Mouse (Mus musculus) hindbrain, embryonic 11.5 days (tissue): ENCODE results near the gene Prdm15. TPM values are rescaled to one million over a fixed set of nuclear protein-coding genes. Genes with fewer than 3 reads are reported as not detected.

ENCODE experiments used
- ATAC-seq: fragments of 200-750 bp; cut with Nextera tagmentation; 2 replicates; pipeline ENCODE4 v1.8.0; 2017; ENCODE audit warnings: mild to moderate bottlenecking, moderate TSS enrichment, moderate library complexity; ENCODE audit not compliant: low FRiP score
- DNase-seq: peaks from one replicate; pipeline ENCODE4 v3.0.0-alpha.2; 2015; ENCODE audit warnings: low spot score
- H3K27ac ChIP-seq: fragments of 300-500 bp; sonication (generic); 2 replicates; pipeline ENCODE4 v1.5.1; 2014; ENCODE audit warnings: mild to moderate bottlenecking, low read depth, low read length
- H3K27me3 ChIP-seq: fragments of 300-500 bp; sonication (generic); 2 replicates; pipeline ENCODE4 v1.6.1; 2014; ENCODE audit warnings: mild to moderate bottlenecking, low read length, moderate library complexity, mixed read lengths; ENCODE audit not compliant: control insufficient read depth, insufficient read depth
- H3K36me3 ChIP-seq: fragments of 300-500 bp; sonication (generic); 2 replicates; pipeline ENCODE4 v1.6.1; 2014; ENCODE audit warnings: mild to moderate bottlenecking, low read length, moderate library complexity, mixed read lengths; ENCODE audit not compliant: control insufficient read depth, insufficient read depth
- H3K4me1 ChIP-seq: fragments of 300-500 bp; sonication (generic); replicated peaks from 2 replicates; pipeline ENCODE4 v1.6.1; 2014; ENCODE audit warnings: low read length, mixed read lengths; ENCODE audit not compliant: control insufficient read depth, insufficient read depth
- H3K4me2 ChIP-seq: fragments of 300-500 bp; sonication (generic); replicated peaks from 2 replicates; pipeline ENCODE4 v1.6.1; 2014; ENCODE audit warnings: mild to moderate bottlenecking, low read depth, low read length
- H3K4me3 ChIP-seq: fragments of 300-500 bp; sonication (generic); 2 replicates; pipeline ENCODE4 v1.5.1; 2014; ENCODE audit warnings: low read depth, low read length
- H3K9ac ChIP-seq: fragments of 300-500 bp; sonication (generic); 2 replicates; pipeline ENCODE4 v1.6.1; 2014; ENCODE audit warnings: low read depth, low read length
- H3K9me3 ChIP-seq: fragments of 300-500 bp; sonication (generic); 2 replicates; pipeline ENCODE4 v1.6.1; 2016; ENCODE audit warnings: low read length; ENCODE audit not compliant: control insufficient read depth
- WGBS: fragments of 180-500 bp; shearing (Covaris S2); extraction: QIAGEN DNeasy Blood & Tissue Kit; methylation state at CpG from one replicate; pipeline ENCODE4 v1.1.7; 2014; 5-methylcytosine and 5-hydroxymethylcytosine counted together
- polyA plus RNA-seq: library from polyadenylated mRNA; unstranded; fragments of >200 nt; fragmentation: Nextera tagmentation; extraction: Ambion mirVana; gene quantifications from 2 replicates; pipeline ENCODE4 v1.2.1, GENCODE M21; 2014

The Prdm15 gene
- polyA plus RNA-seq, 1 experiment from 2014 or later, result 11.7 TPM

DNA sequence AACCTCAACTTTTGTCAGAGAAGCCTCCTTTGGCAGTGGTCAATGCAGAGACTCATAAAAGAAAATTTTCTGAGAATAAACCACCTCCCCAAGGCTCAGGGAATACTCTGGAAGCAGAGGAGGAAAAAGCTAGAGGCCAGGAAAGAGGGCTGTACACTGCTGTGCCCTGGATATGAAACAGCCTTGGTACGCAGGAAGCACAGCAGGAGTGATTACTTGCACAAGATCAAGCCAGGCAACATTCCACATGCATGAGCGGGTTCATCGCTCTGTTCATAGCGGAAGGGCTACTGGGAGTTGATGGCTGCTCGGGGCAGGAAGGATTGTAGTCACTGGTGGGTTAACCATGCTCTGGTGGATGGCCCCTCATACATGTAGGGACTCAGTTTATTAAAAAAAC, 21.0 kb upstream of the Prdm15 start:
- no peak overlapping the region for H3K4me3 ChIP-seq
- DNase-seq (no peak), ATAC-seq (no peak)
- H3K4me1 ChIP-seq, result no peaks in the 10 kb centered on the region
- no peak overlapping the region for H3K9ac ChIP-seq
- H3K36me3 ChIP-seq, result no peaks in the 10 kb centered on the region
- no peaks in the 10 kb centered on the region for H3K9me3 ChIP-seq
- WGBS, result 75% methylated on average over 5 of the region's 5 CpGs
- H3K27me3 ChIP-seq, result no peaks in the 10 kb centered on the region
- no peak overlapping the region for H3K27ac ChIP-seq
- no peak overlapping the region for H3K4me2 ChIP-seq

- Histone ChIP-seq H3K36me3 (no peaks in the 10 kb centered on the region), H3K27me3 (no peaks in the 10 kb centered on the region), H3K27ac (no peak overlapping the region), H3K4me2 (no peak overlapping the region), H3K9ac (no peak overlapping the region), H3K4me3 (no peak overlapping the region), H3K4me1 (no peaks in the 10 kb centered on the region), H3K9me3 (no peaks in the 10 kb centered on the region)
- DNase-seq, result no peak
- no peak for ATAC-seq
- 68% methylated on average over 6 of the region's 6 CpGs for WGBS
These were observed 17.8 kb upstream of the Prdm15 start for GRCm38 (mm10) chr16:97869193-97870102.

- Histone ChIP-seq H3K4me3 (no peak overlapping the region), H3K4me1 (no peaks in the 10 kb centered on the region), H3K27ac (no peak overlapping the region), H3K36me3 (no peaks in the 10 kb centered on the region), H3K4me2 (no peak overlapping the region), H3K27me3 (no peaks in the 10 kb centered on the region), H3K9ac (no peak overlapping the region), H3K9me3 (no peaks in the 10 kb centered on the region)
- ATAC-seq (no peak), DNase-seq (no peak)
- WGBS, result 78% methylated on average over 3 of the region's 3 CpGs
These were observed 12.3 kb upstream of the Prdm15 start for GRCm38 (mm10) chr16:97863932-97864467.

DNA sequence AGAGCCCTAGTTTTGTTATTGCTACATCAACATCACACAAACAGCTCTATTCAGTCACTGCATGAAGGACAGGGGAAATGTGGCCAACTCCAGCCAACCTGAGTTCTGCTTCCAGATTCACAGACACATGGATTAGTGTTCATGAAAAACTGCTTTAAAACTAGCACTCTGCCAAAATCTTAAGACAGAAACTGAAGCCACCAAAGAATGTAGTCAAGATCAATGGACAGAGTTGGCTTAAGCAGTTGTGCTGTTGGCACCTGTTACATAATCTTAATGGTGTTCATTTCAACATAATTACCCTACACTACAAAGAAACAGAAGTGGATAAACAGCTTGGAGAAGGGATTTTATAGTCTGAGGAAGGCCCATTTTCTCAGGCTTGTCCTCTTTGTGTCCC, 4.4 kb upstream of the Prdm15 start:
- no peak overlapping the region for H3K9ac ChIP-seq
- H3K4me1 ChIP-seq, result no peaks in the 10 kb centered on the region
- no peak overlapping the region for H3K4me3 ChIP-seq
- H3K9me3 ChIP-seq, result no peaks in the 10 kb centered on the region
- ATAC-seq (no peak), DNase-seq (no peak)
- H3K27me3 ChIP-seq, result no peaks in the 10 kb centered on the region
- no peak overlapping the region for H3K27ac ChIP-seq
- no peaks in the 10 kb centered on the region for H3K36me3 ChIP-seq
- no peak overlapping the region for H3K4me2 ChIP-seq

- ATAC-seq, result peak; percentile 94
- 0 out of 2 replicates have a peak, but pooled peaks cover 1% of the 10 kb centered on the region for H3K36me3 ChIP-seq
- H3K9me3 ChIP-seq, result no peaks in the 10 kb centered on the region
- peak overlapping the region; percentile 75 for H3K4me3 ChIP-seq
- H3K9ac ChIP-seq, result peak overlapping the region; percentile 98
- DNase-seq, result peak; percentile 85
- H3K4me2 ChIP-seq, result peak overlapping the region; percentile 74
- H3K27ac ChIP-seq, result peak overlapping the region; percentile 96
- 0% methylated on average over 35 of the region's 77 CpGs for WGBS
- H3K4me1 ChIP-seq, result no peaks in the 10 kb centered on the region; the same call in 1 of the 2 replicates
- no peaks in the 10 kb centered on the region for H3K27me3 ChIP-seq
These were observed 449 bp downstream of the Prdm15 start for GRCm38 (mm10) chr16:97851061-97851740.

GRCm38 (mm10) chr16:97850667-97851060, 986 bp downstream of the Prdm15 start:
- peak overlapping the region; percentile 96 for H3K27ac ChIP-seq
- peak overlapping the region; percentile 75 for H3K4me3 ChIP-seq
- no peak for DNase-seq
- H3K4me1 ChIP-seq, result no peaks in the 10 kb centered on the region; the same call in 1 of the 2 replicates
- no peaks in the 10 kb centered on the region for H3K9me3 ChIP-seq
- peak overlapping the region; percentile 98 for H3K9ac ChIP-seq
- ATAC-seq, result peak; percentile 51; the same call in 1 of the 2 replicates
- H3K27me3 ChIP-seq, result no peaks in the 10 kb centered on the region
- H3K36me3 ChIP-seq, result peaks cover 3% of the 10 kb centered on the region; the same call in 1 of the 2 replicates
- WGBS, result 1% methylated on average over 9 of the region's 11 CpGs
- peak overlapping the region; percentile 74 for H3K4me2 ChIP-seq

DNA sequence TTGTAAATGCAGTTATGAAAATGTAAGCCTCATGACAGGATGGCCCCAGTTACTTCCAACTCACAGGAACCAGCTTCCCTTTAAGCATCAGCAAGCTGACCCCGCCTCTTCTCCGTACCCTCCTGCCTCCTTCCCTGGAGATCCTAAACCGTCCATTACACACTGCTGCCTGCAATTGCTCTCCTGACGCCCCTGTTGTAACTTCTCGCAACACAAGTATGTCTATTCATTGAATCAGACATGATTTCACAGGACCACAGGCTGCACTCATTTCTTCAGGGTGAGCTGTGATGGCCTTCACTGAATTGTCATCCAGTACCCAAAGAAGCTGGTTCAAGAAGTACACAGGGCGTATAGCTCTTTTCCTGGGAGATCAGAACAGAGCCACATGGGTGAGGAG, 2.8 kb downstream of the Prdm15 start:
- Histone ChIP-seq H3K4me3 (no peak overlapping the region), H3K27me3 (no peaks in the 10 kb centered on the region), H3K4me2 (no peak overlapping the region), H3K27ac (no peak overlapping the region), H3K36me3 (peaks cover 3% of the 10 kb centered on the region; the same call in 1 of the 2 replicates), H3K9me3 (no peaks in the 10 kb centered on the region), H3K9ac (no peak overlapping the region), H3K4me1 (no peaks in the 10 kb centered on the region; the same call in 1 of the 2 replicates)
- ATAC-seq (no peak), DNase-seq (no peak)
- 84% methylated on average over 6 of the region's 6 CpGs for WGBS

- H3K4me1 ChIP-seq, result no peaks in the 10 kb centered on the region; the same call in 1 of the 2 replicates
- H3K36me3 ChIP-seq, result peaks cover 3% of the 10 kb centered on the region; the same call in 1 of the 2 replicates
- 89% methylated on average over 12 of the region's 12 CpGs for WGBS
- H3K27ac ChIP-seq, result no peak overlapping the region
- ATAC-seq (no peak), DNase-seq (no peak)
- H3K4me2 ChIP-seq, result no peak overlapping the region
- H3K9me3 ChIP-seq, result no peaks in the 10 kb centered on the region
- H3K27me3 ChIP-seq, result no peaks in the 10 kb centered on the region
- no peak overlapping the region for H3K4me3 ChIP-seq
- no peak overlapping the region for H3K9ac ChIP-seq
These were observed 6.4 kb downstream of the Prdm15 start for GRCm38 (mm10) chr16:97844967-97845937.
